Mouse (Mus musculus): ENCODE measurements around the gene Csrnp1. TPM values are rescaled to one million over a fixed set of nuclear protein-coding genes. Genes with fewer than 3 reads are reported as not detected.

Gene Csrnp1
- total and polyA plus RNA-seq, 3 experiments = 17.3 to 44.1 (median 26.5) TPM

DNA sequence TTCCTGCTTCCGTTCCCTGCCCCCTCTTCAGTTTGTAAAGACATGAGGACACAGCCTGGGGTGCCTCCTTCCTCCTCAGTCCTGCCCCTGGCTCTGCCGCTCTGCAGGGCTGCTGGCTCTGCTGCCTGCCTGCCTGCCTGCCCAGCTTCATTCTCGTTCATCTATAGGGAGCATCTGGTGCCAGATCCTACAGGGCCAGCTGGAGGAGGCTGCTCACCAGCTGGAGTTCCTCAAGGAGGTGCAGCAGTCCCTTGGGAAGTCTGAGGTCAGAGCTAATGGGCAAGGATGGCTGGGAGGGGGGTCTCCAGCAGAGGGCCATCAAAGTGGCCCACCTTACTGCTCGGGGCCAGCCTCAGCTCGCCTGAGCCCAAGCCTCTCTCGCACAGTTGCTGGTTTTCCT lies 34.0 kb downstream of the Csrnp1 start:
- Histone ChIP-seq H3K9me3 (replicated peaks) (no peaks in the 10 kb centered on the region), H3K4me3 (ENCODE audit: low read depth, low read length) (no peak overlapping the region), H3K4me1 (ENCODE audit: insufficient read depth, low read depth, low read length) (peaks cover 2% of the 10 kb centered on the region), H3K36me3 (replicated peaks) (no peaks in the 10 kb centered on the region), H3K27me3 (ENCODE audit: insufficient read depth, low read length) (peaks cover 63% of the 10 kb centered on the region)
- ATAC-seq (ENCODE audit: extremely low read depth, insufficient number of reproducible peaks, low FRiP score, poor library complexity, severe bottlenecking) (no peak), DNase-seq (ENCODE audit: low spot score) (no peak)
- TF ChIP-seq POLR2AphosphoS5 (IDR thresholded peaks at IDR 0.05; ENCODE audit: insufficient replicate concordance, low read depth, low read length) = no peak
- no peak for TF ChIP-seq CTCF (IDR thresholded peaks at IDR 0.05; ENCODE audit: low read depth, low read length)
- no peak for TF ChIP-seq TAL1 (conservative IDR thresholded peaks at IDR 0.05; ENCODE audit: low read depth, low read length)
- TF ChIP-seq GATA2 (IDR thresholded peaks at IDR 0.05; ENCODE audit: borderline replicate concordance, low read depth, low read length) = no peak
- no peak for TF ChIP-seq GATA1 (IDR thresholded peaks at IDR 0.05; ENCODE audit: borderline replicate concordance, low read length)

DNA sequence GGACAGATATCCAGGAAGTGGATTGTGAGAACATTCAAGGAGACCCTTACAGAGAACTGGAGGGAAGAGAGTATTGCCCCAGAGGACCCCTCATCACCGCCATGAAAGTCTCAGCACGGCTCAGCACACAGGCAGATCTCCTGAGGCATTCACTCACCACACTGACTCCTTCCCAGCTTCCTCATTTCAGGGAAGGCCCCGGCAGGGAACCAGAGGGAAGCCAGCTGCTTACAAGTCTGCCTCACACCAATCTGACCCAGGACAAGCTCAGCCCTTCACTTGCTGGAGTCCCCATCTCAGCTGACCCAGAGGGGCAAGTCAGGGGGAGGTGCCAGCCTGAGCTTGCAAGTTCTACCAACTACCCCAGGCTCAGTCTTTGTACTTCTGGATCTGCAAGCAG lies 35.7 kb downstream of the Csrnp1 start:
- Histone ChIP-seq H3K27me3 (ENCODE audit: insufficient read depth, low read length) (peaks cover 48% of the 10 kb centered on the region), H3K9me3 (replicated peaks) (no peaks in the 10 kb centered on the region), H3K4me1 (ENCODE audit: insufficient read depth, low read depth, low read length) (no peaks in the 10 kb centered on the region; the same call in 1 of the 2 replicates), H3K36me3 (replicated peaks) (no peaks in the 10 kb centered on the region), H3K4me3 (ENCODE audit: low read depth, low read length) (no peak overlapping the region)
- no peak for TF ChIP-seq POLR2AphosphoS5 (IDR thresholded peaks at IDR 0.05; ENCODE audit: insufficient replicate concordance, low read depth, low read length)
- no peak for TF ChIP-seq TAL1 (conservative IDR thresholded peaks at IDR 0.05; ENCODE audit: low read depth, low read length)
- DNase-seq (ENCODE audit: low spot score) (no peak), ATAC-seq (ENCODE audit: extremely low read depth, insufficient number of reproducible peaks, low FRiP score, poor library complexity, severe bottlenecking) (no peak)

DNA sequence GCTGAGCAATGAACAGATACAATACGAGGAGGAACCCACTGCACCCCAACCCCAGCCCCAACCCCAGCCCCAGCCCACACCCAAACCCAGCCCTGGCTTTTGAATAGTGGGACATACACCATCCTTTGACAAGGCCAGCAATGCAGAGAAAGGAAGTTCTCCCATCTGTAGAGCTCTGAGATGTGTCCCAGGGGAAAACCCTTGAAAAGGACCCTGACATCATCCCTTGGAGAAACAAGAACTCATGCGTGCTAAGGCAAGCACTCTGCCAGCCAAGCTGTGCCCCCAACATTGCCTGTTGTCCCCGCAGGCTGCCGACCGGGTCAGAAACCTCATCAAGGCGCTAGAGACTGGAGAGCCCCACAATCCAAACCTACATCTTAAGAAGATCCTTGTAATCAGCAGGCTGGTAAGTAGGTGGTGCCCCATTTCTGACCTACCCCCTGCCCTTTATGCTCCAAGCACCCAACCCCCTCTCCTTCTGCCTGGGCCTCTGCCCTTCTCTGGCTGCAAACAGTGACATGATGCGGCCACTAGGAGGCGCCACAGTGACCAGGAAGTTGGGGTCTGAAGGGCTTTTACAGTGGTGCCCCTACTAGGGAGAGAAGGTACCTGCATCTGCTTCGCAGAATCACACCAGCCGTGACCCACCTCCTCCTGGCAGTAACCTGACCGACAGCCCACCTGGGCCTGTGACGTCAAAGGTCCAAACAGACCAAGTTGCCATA lies 39.1 kb downstream of the Csrnp1 start:
- Histone ChIP-seq H3K9me3 (replicated peaks) (no peaks in the 10 kb centered on the region), H3K4me3 (ENCODE audit: low read depth, low read length) (no peak overlapping the region), H3K4me1 (ENCODE audit: insufficient read depth, low read depth, low read length) (peaks cover 5% of the 10 kb centered on the region), H3K27me3 (ENCODE audit: insufficient read depth, low read length) (peaks cover 49% of the 10 kb centered on the region), H3K36me3 (replicated peaks) (no peaks in the 10 kb centered on the region)
- ATAC-seq (ENCODE audit: extremely low read depth, insufficient number of reproducible peaks, low FRiP score, poor library complexity, severe bottlenecking) = no peak
- no peak for TF ChIP-seq POLR2AphosphoS5 (IDR thresholded peaks at IDR 0.05; ENCODE audit: insufficient replicate concordance, low read depth, low read length)
- peak; percentile 83 for TF ChIP-seq CTCF (IDR thresholded peaks at IDR 0.05; ENCODE audit: low read depth, low read length)
- DNase-seq (ENCODE audit: low spot score) = no peak

DNA sequence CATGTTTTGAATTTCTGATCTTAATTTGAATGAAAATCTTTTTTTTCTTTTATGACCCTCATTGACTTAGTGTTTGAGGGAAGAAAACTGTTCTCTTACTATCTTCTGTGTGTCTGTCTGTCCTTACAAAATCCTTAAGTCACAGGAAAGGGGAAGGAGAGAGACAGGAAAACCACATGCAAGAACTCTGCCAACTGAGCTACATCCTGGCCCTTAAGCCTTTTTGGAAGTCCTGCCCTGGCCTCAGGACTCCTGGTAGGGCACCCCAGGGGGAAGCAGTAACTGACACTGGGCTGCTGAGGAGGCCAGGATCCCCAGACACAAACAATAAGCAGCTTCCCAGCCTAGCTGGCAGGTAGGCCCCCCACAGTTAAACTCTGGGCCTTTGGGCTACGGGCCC lies 41.1 kb downstream of the Csrnp1 start:
- Histone ChIP-seq H3K27me3 (ENCODE audit: insufficient read depth, low read length) (peaks cover 38% of the 10 kb centered on the region), H3K4me3 (ENCODE audit: low read depth, low read length) (no peak overlapping the region), H3K9me3 (replicated peaks) (no peaks in the 10 kb centered on the region), H3K4me1 (ENCODE audit: insufficient read depth, low read depth, low read length) (peaks cover 14% of the 10 kb centered on the region), H3K36me3 (replicated peaks) (no peaks in the 10 kb centered on the region)
- ATAC-seq (ENCODE audit: extremely low read depth, insufficient number of reproducible peaks, low FRiP score, poor library complexity, severe bottlenecking) (no peak), DNase-seq (ENCODE audit: low spot score) (no peak)
- TF ChIP-seq TAL1 (conservative IDR thresholded peaks at IDR 0.05; ENCODE audit: low read depth, low read length) = no peak
- TF ChIP-seq GATA2 (IDR thresholded peaks at IDR 0.05; ENCODE audit: borderline replicate concordance, low read depth, low read length) = no peak
- TF ChIP-seq CTCF (IDR thresholded peaks at IDR 0.05; ENCODE audit: low read depth, low read length) = no peak
- TF ChIP-seq POLR2AphosphoS5 (IDR thresholded peaks at IDR 0.05; ENCODE audit: insufficient replicate concordance, low read depth, low read length) = no peak
- TF ChIP-seq GATA1 (IDR thresholded peaks at IDR 0.05; ENCODE audit: borderline replicate concordance, low read length) = no peak

DNA sequence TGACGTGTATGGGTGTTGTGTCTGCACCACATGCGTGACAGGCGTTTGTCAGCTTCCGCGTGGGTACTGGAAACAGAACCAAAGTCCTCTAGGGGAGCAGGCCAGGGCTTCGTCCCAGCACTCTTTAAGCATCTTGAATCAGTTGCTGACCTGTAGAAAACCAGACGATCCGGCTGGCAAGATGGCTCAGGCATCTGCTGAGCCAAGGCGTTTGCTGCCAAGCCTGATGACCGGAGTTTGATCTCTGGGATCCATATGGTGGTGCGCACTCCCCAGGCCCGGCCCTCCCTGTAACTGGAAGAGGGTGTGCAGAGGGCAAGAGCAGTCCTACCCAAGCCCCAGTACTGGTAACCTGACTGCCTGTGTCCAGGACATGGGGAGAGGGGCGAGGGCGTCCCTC lies 42.6 kb downstream of the Csrnp1 start:
- DNase-seq (ENCODE audit: low spot score) (no peak), ATAC-seq (ENCODE audit: extremely low read depth, insufficient number of reproducible peaks, low FRiP score, poor library complexity, severe bottlenecking) (no peak)
- H3K27me3 ChIP-seq (ENCODE audit: insufficient read depth, low read length) = peaks cover 31% of the 10 kb centered on the region
- H3K4me1 ChIP-seq (ENCODE audit: insufficient read depth, low read depth, low read length) = peaks cover 28% of the 10 kb centered on the region
- H3K4me3 ChIP-seq (ENCODE audit: low read depth, low read length) = no peak overlapping the region
- no peaks in the 10 kb centered on the region for H3K36me3 ChIP-seq (replicated peaks)
- TF ChIP-seq TAL1 (conservative IDR thresholded peaks at IDR 0.05; ENCODE audit: low read depth, low read length) (no peak), GATA1 (IDR thresholded peaks at IDR 0.05; ENCODE audit: borderline replicate concordance, low read length) (no peak)
- no peaks in the 10 kb centered on the region for H3K9me3 ChIP-seq (replicated peaks)

DNA sequence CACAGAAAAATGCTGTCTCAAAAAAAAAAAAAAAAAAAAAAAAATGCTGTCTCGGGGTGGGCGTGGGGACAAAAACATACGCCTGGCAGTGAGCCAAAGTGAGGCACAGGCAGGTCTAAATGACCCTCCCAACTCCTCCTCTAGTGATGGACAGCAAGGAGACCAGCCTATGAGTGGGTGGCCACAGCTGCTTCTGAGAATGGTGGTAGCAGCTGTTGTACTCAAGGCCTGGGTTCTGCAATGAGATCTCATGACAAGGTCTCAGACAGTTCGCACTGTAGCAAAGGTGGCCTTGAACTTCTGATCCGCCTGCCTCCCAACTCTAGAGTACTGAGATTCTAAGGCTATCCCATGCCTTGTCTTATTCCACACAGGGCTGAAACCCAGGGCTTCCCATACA lies 43.1 kb downstream of the Csrnp1 start:
- H3K36me3 ChIP-seq (replicated peaks) = no peaks in the 10 kb centered on the region
- H3K9me3 ChIP-seq (replicated peaks) = no peaks in the 10 kb centered on the region
- DNase-seq (ENCODE audit: low spot score) = no peak
- peaks cover 26% of the 10 kb centered on the region for H3K27me3 ChIP-seq (ENCODE audit: insufficient read depth, low read length)
- TF ChIP-seq GATA1 (IDR thresholded peaks at IDR 0.05; ENCODE audit: borderline replicate concordance, low read length) = no peak
- TF ChIP-seq POLR2AphosphoS5 (IDR thresholded peaks at IDR 0.05; ENCODE audit: insufficient replicate concordance, low read depth, low read length) = no peak
- ATAC-seq (ENCODE audit: extremely low read depth, insufficient number of reproducible peaks, low FRiP score, poor library complexity, severe bottlenecking) = no peak
- H3K4me3 ChIP-seq (ENCODE audit: low read depth, low read length) = no peak overlapping the region
- H3K4me1 ChIP-seq (ENCODE audit: insufficient read depth, low read depth, low read length) = peaks cover 32% of the 10 kb centered on the region

DNA sequence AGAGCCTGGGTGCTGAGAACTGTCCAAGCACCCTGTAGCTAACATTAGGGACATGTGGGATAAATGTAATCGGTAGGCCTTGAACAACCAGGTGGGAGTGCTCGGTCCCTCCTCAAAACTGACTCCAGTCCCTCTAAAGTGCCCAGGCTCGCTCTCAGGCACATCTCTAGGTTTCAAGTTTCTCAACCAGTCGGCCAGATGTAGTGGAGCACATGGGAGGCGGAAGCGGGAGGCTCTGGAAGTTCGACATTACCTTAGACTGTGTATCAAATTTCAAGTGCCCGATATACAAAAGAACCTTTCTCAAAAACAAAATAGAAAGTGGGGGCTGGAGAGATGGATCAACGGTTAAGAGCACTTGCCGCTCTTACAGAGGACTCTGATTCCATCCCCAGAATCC lies 44.8 kb downstream of the Csrnp1 start:
- no peak for DNase-seq (ENCODE audit: low spot score)
- TF ChIP-seq CTCF (IDR thresholded peaks at IDR 0.05; ENCODE audit: low read depth, low read length) (no peak), TAL1 (conservative IDR thresholded peaks at IDR 0.05; ENCODE audit: low read depth, low read length) (no peak), GATA2 (IDR thresholded peaks at IDR 0.05; ENCODE audit: borderline replicate concordance, low read depth, low read length) (no peak), GATA1 (IDR thresholded peaks at IDR 0.05; ENCODE audit: borderline replicate concordance, low read length) (no peak), POLR2AphosphoS5 (IDR thresholded peaks at IDR 0.05; ENCODE audit: insufficient replicate concordance, low read depth, low read length) (no peak)
- Histone ChIP-seq H3K4me1 (ENCODE audit: insufficient read depth, low read depth, low read length) (peaks cover 46% of the 10 kb centered on the region), H3K27me3 (ENCODE audit: insufficient read depth, low read length) (peaks cover 26% of the 10 kb centered on the region; the same call in 1 of the 2 replicates), H3K4me3 (ENCODE audit: low read depth, low read length) (no peak overlapping the region), H3K9me3 (replicated peaks) (no peaks in the 10 kb centered on the region), H3K36me3 (replicated peaks) (peaks cover 11% of the 10 kb centered on the region)
- no peak for ATAC-seq (ENCODE audit: extremely low read depth, insufficient number of reproducible peaks, low FRiP score, poor library complexity, severe bottlenecking)
